Mouse (Mus musculus) stomach, embryonic 15.5 days (tissue): Measurements from ENCODE around the gene Rhno1. TPM values are rescaled to one million over a fixed set of nuclear protein-coding genes. Genes with fewer than 3 reads are reported as not detected.

ENCODE experiments used
- ATAC-seq: fragments of 200-750 bp; cut with Nextera tagmentation; 2 replicates; pipeline ENCODE4 v1.8.0; 2017; ENCODE audit warnings: low read depth, moderate number of reproducible peaks, moderate TSS enrichment; ENCODE audit not compliant: insufficient read depth, low FRiP score
- H3K27ac ChIP-seq: fragments of 300-500 bp; sonication (generic); 2 replicates; pipeline ENCODE4 v1.5.1; 2015; ENCODE audit warnings: mild to moderate bottlenecking, inconsistent platforms
- H3K27me3 ChIP-seq: fragments of 300-500 bp; sonication (generic); replicated peaks from 2 replicates; pipeline ENCODE4 v1.6.1; 2015; ENCODE audit warnings: inconsistent platforms
- H3K36me3 ChIP-seq: fragments of 300-500 bp; sonication (generic); 2 replicates; pipeline ENCODE4 v1.6.1; 2015; ENCODE audit warnings: inconsistent platforms
- H3K4me1 ChIP-seq: fragments of 300-500 bp; sonication (generic); 2 replicates; pipeline ENCODE4 v1.6.1; 2015; ENCODE audit warnings: inconsistent platforms
- H3K4me2 ChIP-seq: fragments of 300-500 bp; sonication (generic); 2 replicates; pipeline ENCODE4 v1.6.1; 2015; ENCODE audit warnings: mild to moderate bottlenecking, inconsistent platforms
- H3K4me3 ChIP-seq: fragments of 300-500 bp; sonication (generic); replicated peaks from 2 replicates; pipeline ENCODE4 v1.5.1; 2015; ENCODE audit warnings: inconsistent platforms
- H3K9ac ChIP-seq: fragments of 300-500 bp; sonication (generic); 2 replicates; pipeline ENCODE4 v1.6.1; 2015; ENCODE audit warnings: inconsistent platforms
- H3K9me3 ChIP-seq: fragments of 300-500 bp; sonication (generic); 2 replicates; pipeline ENCODE4 v1.6.1; 2016; ENCODE audit warnings: inconsistent platforms
- WGBS: fragments of 180-500 bp; shearing (Covaris S2); methylation state at CpG from one replicate; pipeline ENCODE4 v1.1.7; 2015; 5-methylcytosine and 5-hydroxymethylcytosine counted together
- polyA plus RNA-seq: library from polyadenylated mRNA; unstranded; fragments of >200 nt; fragmentation: Nextera tagmentation; extraction: Ambion mirVana; gene quantifications from 2 replicates; pipeline ENCODE4 v1.2.1, GENCODE M21; 2015

Gene Rhno1
- 96.8 and 102 TPM in 2 replicates for polyA plus RNA-seq

GRCm38 (mm10) chr6:128362381-128363006 lies at the start of gene Rhno1, which contains the start of gene Foxm1:
TSS of gene Rhno1 (minus strand) at chr6:128362911.
TSS of gene Foxm1 (plus strand) at chr6:128362967.
- Histone ChIP-seq H3K9ac (peak within 1 kb of the TSS; percentile 82), H3K36me3 (peaks cover 22% of the 10 kb centered on the region), H3K27ac (peak within 1 kb of the TSS; percentile 96), H3K27me3 (no peaks in the 10 kb centered on the region), H3K4me1 (peaks cover 14% of the 10 kb centered on the region), H3K4me2 (peak within 1 kb of the TSS; percentile 84), H3K4me3 (peak within 1 kb of the TSS; percentile 94), H3K9me3 (no peaks in the 10 kb centered on the region)
- peak; percentile 89 for ATAC-seq
- under 1% methylated on average over 56 of the region's 76 CpGs for WGBS

- Histone ChIP-seq H3K4me2 (no peak overlapping the region), H3K4me3 (no peak overlapping the region), H3K9ac (no peak overlapping the region), H3K27me3 (no peaks in the 10 kb centered on the region), H3K9me3 (no peaks in the 10 kb centered on the region), H3K4me1 (no peaks in the 10 kb centered on the region), H3K36me3 (peaks cover 34% of the 10 kb centered on the region), H3K27ac (no peak overlapping the region)
- ATAC-seq, result no peak
- WGBS, result 14% methylated on average over 3 of the region's 3 CpGs
These were observed 48.4 kb upstream of the Rhno1 start for GRCm38 (mm10) chr6:128411115-128411514.

GRCm38 (mm10) chr6:128410305-128410704 lies 47.6 kb upstream of the Rhno1 start:
- Histone ChIP-seq H3K9ac (no peak overlapping the region), H3K27me3 (no peaks in the 10 kb centered on the region), H3K36me3 (peaks cover 34% of the 10 kb centered on the region), H3K27ac (no peak overlapping the region), H3K4me3 (no peak overlapping the region), H3K9me3 (no peaks in the 10 kb centered on the region), H3K4me2 (no peak overlapping the region), H3K4me1 (no peaks in the 10 kb centered on the region)
- WGBS, result 95% methylated on average over 13 of the region's 13 CpGs
- no peak for ATAC-seq

- no peaks in the 10 kb centered on the region for H3K27me3 ChIP-seq
- peaks cover 34% of the 10 kb centered on the region for H3K36me3 ChIP-seq
- no peak overlapping the region for H3K27ac ChIP-seq
- H3K9me3 ChIP-seq, result no peaks in the 10 kb centered on the region
- no peaks in the 10 kb centered on the region for H3K4me1 ChIP-seq
- H3K9ac ChIP-seq, result no peak overlapping the region
- no peak overlapping the region for H3K4me3 ChIP-seq
- 87% methylated on average over 7 of the region's 7 CpGs for WGBS
- ATAC-seq, result no peak
- H3K4me2 ChIP-seq, result no peak overlapping the region
These were observed 45.9 kb upstream of the Rhno1 start for GRCm38 (mm10) chr6:128408544-128409125.

GRCm38 (mm10) chr6:128404708-128405107 lies 42.0 kb upstream of the Rhno1 start:
- Histone ChIP-seq H3K9ac (no peak overlapping the region), H3K27ac (no peak overlapping the region), H3K4me1 (0 out of 2 replicates have a peak, but pooled peaks cover 6% of the 10 kb centered on the region), H3K4me3 (no peak overlapping the region), H3K27me3 (no peaks in the 10 kb centered on the region), H3K4me2 (no peak overlapping the region), H3K9me3 (no peaks in the 10 kb centered on the region), H3K36me3 (peaks cover 16% of the 10 kb centered on the region)
- WGBS, result 49% methylated on average over 5 of the region's 5 CpGs
- no peak for ATAC-seq

GRCm38 (mm10) chr6:128399421-128400185 lies 36.9 kb upstream of the Rhno1 start:
- Histone ChIP-seq H3K9ac (no peak overlapping the region), H3K4me3 (peak overlapping the region; percentile 24; the same call in 1 of the 2 replicates), H3K27me3 (no peaks in the 10 kb centered on the region), H3K4me1 (peaks cover 10% of the 10 kb centered on the region; the same call in 1 of the 2 replicates), H3K4me2 (peak overlapping the region; percentile 49), H3K9me3 (no peaks in the 10 kb centered on the region), H3K36me3 (no peaks in the 10 kb centered on the region), H3K27ac (no peak overlapping the region)
- ATAC-seq, result peak; percentile 61
- 37% methylated on average over 21 of the region's 21 CpGs for WGBS

- Histone ChIP-seq H3K4me2 (peak within 1 kb of the TSS; percentile 49), H3K36me3 (no peaks in the 10 kb centered on the region), H3K4me1 (peaks cover 10% of the 10 kb centered on the region; the same call in 1 of the 2 replicates), H3K27ac (no peak within 1 kb of the TSS), H3K27me3 (no peaks in the 10 kb centered on the region), H3K4me3 (peak within 1 kb of the TSS; percentile 24; the same call in 1 of the 2 replicates), H3K9me3 (no peaks in the 10 kb centered on the region), H3K9ac (no peak within 1 kb of the TSS)
- whole genome bisulfite sequencing, result 63% methylated on average over 3 of the region's 3 CpGs
- no peak for ATAC-seq
These were observed 36.3 kb upstream of the Rhno1 start, which contains the start of gene Nrip2 for GRCm38 (mm10) chr6:128398996-128399395. TSS of gene Nrip2 (plus strand) at chr6:128399296.

GRCm38 (mm10) chr6:128397574-128398261 lies 35.0 kb upstream of the Rhno1 start:
- H3K4me2 ChIP-seq, result no peak overlapping the region
- 65% methylated on average over 7 of the region's 7 CpGs for WGBS
- ATAC-seq, result no peak; the same call in 1 of the 2 replicates
- no peaks in the 10 kb centered on the region for H3K36me3 ChIP-seq
- no peak overlapping the region for H3K27ac ChIP-seq
- H3K4me1 ChIP-seq, result peaks cover 10% of the 10 kb centered on the region; the same call in 1 of the 2 replicates
- no peak overlapping the region for H3K9ac ChIP-seq
- no peaks in the 10 kb centered on the region for H3K9me3 ChIP-seq
- H3K27me3 ChIP-seq, result no peaks in the 10 kb centered on the region
- H3K4me3 ChIP-seq, result no peak overlapping the region

GRCm38 (mm10) chr6:128390683-128391082 lies 28.0 kb upstream of the Rhno1 start:
- H3K4me3 ChIP-seq, result no peak overlapping the region
- H3K4me1 ChIP-seq, result no peaks in the 10 kb centered on the region
- ATAC-seq, result no peak
- H3K27ac ChIP-seq, result no peak overlapping the region
- WGBS, result 30% methylated on average over 1 of the region's 1 CpGs
- no peaks in the 10 kb centered on the region for H3K27me3 ChIP-seq
- H3K36me3 ChIP-seq, result no peaks in the 10 kb centered on the region
- no peak overlapping the region for H3K4me2 ChIP-seq
- H3K9me3 ChIP-seq, result no peaks in the 10 kb centered on the region
- H3K9ac ChIP-seq, result no peak overlapping the region

- WGBS, result 64% methylated on average over 1 of the region's 1 CpGs
- ATAC-seq, result no peak
- H3K36me3 ChIP-seq, result no peaks in the 10 kb centered on the region
- no peak overlapping the region for H3K27ac ChIP-seq
- H3K4me3 ChIP-seq, result no peak overlapping the region
- no peaks in the 10 kb centered on the region for H3K4me1 ChIP-seq
- H3K27me3 ChIP-seq, result no peaks in the 10 kb centered on the region
- no peak overlapping the region for H3K4me2 ChIP-seq
- H3K9ac ChIP-seq, result no peak overlapping the region
- no peaks in the 10 kb centered on the region for H3K9me3 ChIP-seq
These were observed 26.5 kb upstream of the Rhno1 start for GRCm38 (mm10) chr6:128389185-128389584.

GRCm38 (mm10) chr6:128385026-128385425 lies 22.3 kb upstream of the Rhno1 start:
- Histone ChIP-seq H3K9ac (no peak overlapping the region), H3K27me3 (no peaks in the 10 kb centered on the region), H3K27ac (no peak overlapping the region), H3K4me1 (no peaks in the 10 kb centered on the region), H3K9me3 (no peaks in the 10 kb centered on the region), H3K4me3 (no peak overlapping the region), H3K36me3 (no peaks in the 10 kb centered on the region), H3K4me2 (no peak overlapping the region)
- 65% methylated on average over 1 of the region's 1 CpGs for WGBS
- ATAC-seq, result no peak
